Mouse (Mus musculus): ENCODE results near the gene Utp3. TPM values are rescaled to one million over a fixed set of nuclear protein-coding genes. Genes with fewer than 3 reads are reported as not detected.

The Utp3 gene
- polyA plus RNA-seq, 1 experiment from 2014 or later = 84.7 TPM

DNA sequence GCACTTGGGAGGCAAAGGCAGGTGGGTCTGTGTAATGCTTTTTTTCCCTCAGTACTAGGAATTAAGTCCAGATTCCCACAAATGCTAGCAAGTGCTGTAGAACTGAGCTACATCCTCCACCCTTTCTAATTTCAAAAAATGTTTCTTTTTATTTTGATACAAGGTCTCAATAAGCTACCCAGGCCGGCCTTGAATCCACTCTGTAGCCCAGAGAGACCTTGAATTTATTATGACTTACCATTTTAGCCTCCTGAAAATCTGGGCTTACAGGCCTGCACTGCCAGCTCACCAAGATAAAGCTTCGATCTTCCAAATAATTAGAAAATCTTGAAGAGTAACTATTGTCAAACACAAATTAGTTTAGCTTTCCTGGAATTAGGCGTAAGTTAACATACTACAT is 49.8 kb downstream of the Utp3 start:
- Histone ChIP-seq H3K4me1 (peaks cover 4% of the 10 kb centered on the region), H3K9me3 (replicated peaks) (no peaks in the 10 kb centered on the region), H3K27ac (no peak overlapping the region), H3K27me3 (ENCODE audit: low read depth, poor library complexity, severe bottlenecking) (no peaks in the 10 kb centered on the region), H3K36me3 (no peaks in the 10 kb centered on the region), H3K4me3 (no peak overlapping the region)
- WGBS = 92% methylated on average over 3 of the region's 3 CpGs
- no peak for DNase-seq (ENCODE audit: low spot score)

DNA sequence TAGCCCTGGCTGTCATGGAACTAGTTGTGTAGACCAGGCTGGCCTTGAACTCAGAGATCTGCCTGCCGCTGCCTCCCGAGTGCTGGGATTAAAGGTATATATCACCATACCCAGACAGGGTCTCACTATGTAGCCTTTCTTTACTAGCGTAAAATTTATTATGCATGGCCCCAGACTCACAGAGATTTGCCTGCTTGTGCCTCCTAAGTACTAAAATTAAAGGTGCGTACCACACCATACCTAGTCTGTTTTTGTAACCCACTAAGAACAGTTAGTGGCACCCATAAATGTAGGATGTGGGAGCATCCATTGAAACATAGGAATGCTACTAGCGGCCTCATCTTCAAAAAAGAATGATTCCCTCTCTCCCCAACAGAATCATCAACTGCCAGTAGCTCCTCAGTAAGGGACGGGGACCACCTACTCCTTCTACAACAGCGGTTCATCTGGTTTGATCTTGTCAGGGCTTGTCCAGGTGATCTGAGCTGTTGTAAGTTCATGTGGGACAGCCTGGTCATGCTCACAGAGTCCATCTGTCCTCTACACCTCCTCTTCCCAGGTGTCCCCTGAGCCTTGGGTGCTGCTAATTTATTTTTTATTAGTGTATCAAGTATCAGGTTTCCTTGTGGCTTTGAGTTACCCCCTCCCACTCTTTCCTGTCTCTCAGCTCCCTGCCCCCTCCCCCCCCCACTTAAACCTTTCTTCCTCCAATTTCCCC is 50.5 kb downstream of the Utp3 start:
- H3K4me1 ChIP-seq = peaks cover 4% of the 10 kb centered on the region
- no peaks in the 10 kb centered on the region for H3K27me3 ChIP-seq (ENCODE audit: low read depth, poor library complexity, severe bottlenecking)
- WGBS = 90% methylated on average over 7 of the region's 7 CpGs
- DNase-seq (ENCODE audit: low spot score) = no peak
- no peak overlapping the region for H3K4me3 ChIP-seq
- H3K9me3 ChIP-seq (replicated peaks) = no peaks in the 10 kb centered on the region
- H3K27ac ChIP-seq = no peak overlapping the region
- no peaks in the 10 kb centered on the region for H3K36me3 ChIP-seq

Other genes starting within 250 kb of the Utp3 start
- gene Prol1, start 237.2 kb upstream of the Utp3 start, polyA plus RNA-seq (2016; fragmentation: Nextera tagmentation; extraction: Ambion mirVana) = not detected in 2 replicates
- not detected in 2 replicates for gene Amtn, start 178.4 kb upstream of the Utp3 start, polyA plus RNA-seq (2016; fragmentation: Nextera tagmentation; extraction: Ambion mirVana)
- 0.10 and 0.38 TPM in 2 replicates for gene Ambn, start 98.5 kb upstream of the Utp3 start, polyA plus RNA-seq (2016; fragmentation: Nextera tagmentation; extraction: Ambion mirVana)
- gene Enam, start 66.5 kb upstream of the Utp3 start, polyA plus RNA-seq (2016; fragmentation: Nextera tagmentation; extraction: Ambion mirVana) = 0.06 TPM in 1 of 2 replicates, not detected in the other
- gene Jchain, start 26.6 kb upstream of the Utp3 start, polyA plus RNA-seq (2016; fragmentation: Nextera tagmentation; extraction: Ambion mirVana) = 0.14 TPM in 1 of 2 replicates, not detected in the other
- 8.1 and 9.6 TPM in 2 replicates for gene Rufy3, start 10.6 kb downstream of the Utp3 start, polyA plus RNA-seq (2016; fragmentation: Nextera tagmentation; extraction: Ambion mirVana)
- 64.4 and 67.5 TPM in 2 replicates for gene Grsf1, start 121.7 kb downstream of the Utp3 start, polyA plus RNA-seq (2016; fragmentation: Nextera tagmentation; extraction: Ambion mirVana)
- gene Mob1b, start 166.4 kb downstream of the Utp3 start, polyA plus RNA-seq (2016; fragmentation: Nextera tagmentation; extraction: Ambion mirVana) = 11.8 and 12.3 TPM in 2 replicates
- 76.8 and 88.2 TPM in 2 replicates for gene Dck, start 210.5 kb downstream of the Utp3 start, polyA plus RNA-seq (2016; fragmentation: Nextera tagmentation; extraction: Ambion mirVana)

Data from limb, embryonic 10.5 days (tissue).